Mouse (Mus musculus) retina, postnatal 7 days (tissue): ENCODE results near the gene Fcho1.
"Not testable (repeated sequence)": the region's sequence is repeated elsewhere in the genome, so short reads cannot be mapped to it uniquely, and the experiment has no call there.

Source experiments
- DNase-seq: peaks from one replicate; pipeline ENCODE4 v3.0.0-alpha.2; 2012; ENCODE audit warnings: low read depth, low spot score

The Fcho1 gene

GRCm38 (mm10) chr8:71718252-71718651, 7.3 kb downstream of the Fcho1 start:
- no peak for DNase-seq

- DNase-seq, result no peak
Observed at GRCm38 (mm10) chr8:71717096-71717495, 8.4 kb downstream of the Fcho1 start.

GRCm38 (mm10) chr8:71716561-71717053, 8.9 kb downstream of the Fcho1 start:
- no peak for DNase-seq

GRCm38 (mm10) chr8:71715531-71715930, 10.0 kb downstream of the Fcho1 start:
- no peak for DNase-seq

GRCm38 (mm10) chr8:71711574-71711973, 13.9 kb downstream of the Fcho1 start:
- no peak for DNase-seq

GRCm38 (mm10) chr8:71709800-71710446, 15.6 kb downstream of the Fcho1 start:
- DNase-seq, result peak; percentile 76

GRCm38 (mm10) chr8:71709134-71709799, 16.2 kb downstream of the Fcho1 start:
- DNase-seq, result no peak

- DNase-seq, result no peak
Observed at GRCm38 (mm10) chr8:71707874-71708273, 17.6 kb downstream of the Fcho1 start.

GRCm38 (mm10) chr8:71703400-71703799, 22.1 kb downstream of the Fcho1 start:
- not testable (repeated sequence) for DNase-seq

GRCm38 (mm10) chr8:71702923-71703322, 22.6 kb downstream of the Fcho1 start:
- DNase-seq, result no peak

- no peak for DNase-seq
Observed at GRCm38 (mm10) chr8:71702087-71702432, 23.5 kb downstream of the Fcho1 start.

- no peak for DNase-seq
Observed at GRCm38 (mm10) chr8:71701414-71702086, 24.0 kb downstream of the Fcho1 start, which contains the start of gene B3gnt3. TSS of gene B3gnt3 (minus strand) at chr8:71701789.

GRCm38 (mm10) chr8:71700493-71701269, 24.8 kb downstream of the Fcho1 start:
- DNase-seq, result no peak

- DNase-seq, result not testable (repeated sequence)
Observed at GRCm38 (mm10) chr8:71695456-71695855, 30.1 kb downstream of the Fcho1 start.

GRCm38 (mm10) chr8:71693166-71694041, 32.1 kb downstream of the Fcho1 start:
- DNase-seq, result no peak

GRCm38 (mm10) chr8:71692509-71692908, 33.0 kb downstream of the Fcho1 start:
- no peak for DNase-seq

- DNase-seq, result no peak
Observed at GRCm38 (mm10) chr8:71689028-71689427, 36.5 kb downstream of the Fcho1 start, which contains the start of gene Insl3. TSS of gene Insl3 (plus strand) at chr8:71689214.

- DNase-seq, result no peak
Observed at GRCm38 (mm10) chr8:71687616-71688015, 37.9 kb downstream of the Fcho1 start.

- DNase-seq, result no peak
Observed at GRCm38 (mm10) chr8:71686143-71686734, 39.3 kb downstream of the Fcho1 start.

GRCm38 (mm10) chr8:71685573-71685972, 39.9 kb downstream of the Fcho1 start:
- DNase-seq, result no peak
